Mouse (Mus musculus) heart, postnatal 14 days (tissue): ENCODE measurements at regions not wholly inside any gene's neighbourhood (a gene's known extent, or its start where the extent isn't known, plus 50 kb on each side); places are given as distances from the start of the nearest gene placed in this dataset.

Source experiments
- DNase-seq, 2 experiments: peaks; one replicate each; pipeline ENCODE4 v3.0.0; 2021 to 2022
- intact Hi-C: fragments of 180-260 bp; cut with DNase I; formaldehyde crosslinking; loops from one replicate; pipeline ENCODE4 v1.15.1; 2025

DNA sequence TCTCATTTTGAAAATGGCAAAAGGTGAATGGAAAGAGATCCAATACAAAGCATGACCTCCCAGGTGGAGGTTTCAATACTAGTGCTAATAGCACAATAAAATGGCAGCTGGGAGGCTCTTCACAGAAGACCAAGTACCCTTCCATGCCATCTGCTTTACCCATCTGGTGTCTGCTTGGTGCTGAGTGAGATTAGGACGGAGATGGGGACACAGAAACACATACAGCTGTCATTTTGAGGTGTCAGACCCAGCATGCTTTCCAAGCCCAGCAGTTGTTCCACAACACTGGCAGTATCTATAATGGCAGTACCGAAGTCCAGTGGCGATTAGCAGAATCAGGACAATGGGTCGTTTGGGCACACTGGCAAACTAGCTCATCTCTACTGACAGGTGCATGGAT lies 118.9 kb upstream of the 1700064H15Rik start:
- DNase-seq = no peak
- intact Hi-C loops = no loop called here

- no peak for DNase-seq
- intact Hi-C loops = no loop called here
Measured at GRCm38 (mm10) chr3:19751946-19752345, 123.5 kb upstream of the 1700064H15Rik start.

DNA sequence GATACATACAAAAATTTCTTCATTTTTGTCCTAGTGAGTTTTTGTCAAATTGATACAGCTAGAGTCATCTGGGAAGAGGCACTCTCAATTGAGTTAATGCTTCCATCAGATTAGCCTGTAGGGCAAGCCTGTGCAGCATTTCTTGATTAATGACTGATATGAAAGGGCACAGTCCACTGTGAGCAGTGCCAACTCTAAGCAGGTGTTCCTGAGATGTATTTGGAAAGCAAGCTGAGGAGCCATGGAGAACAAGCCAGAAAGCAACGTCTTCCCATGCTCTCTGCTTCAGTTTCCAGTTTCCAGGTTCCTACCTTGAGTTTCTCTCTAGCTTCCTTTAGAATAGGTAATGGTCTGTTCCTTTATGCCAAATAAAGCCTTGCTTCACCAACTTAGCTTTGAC lies 125.5 kb upstream of the 1700064H15Rik start:
- intact Hi-C loops = no loop called here
- no peak for DNase-seq

DNA sequence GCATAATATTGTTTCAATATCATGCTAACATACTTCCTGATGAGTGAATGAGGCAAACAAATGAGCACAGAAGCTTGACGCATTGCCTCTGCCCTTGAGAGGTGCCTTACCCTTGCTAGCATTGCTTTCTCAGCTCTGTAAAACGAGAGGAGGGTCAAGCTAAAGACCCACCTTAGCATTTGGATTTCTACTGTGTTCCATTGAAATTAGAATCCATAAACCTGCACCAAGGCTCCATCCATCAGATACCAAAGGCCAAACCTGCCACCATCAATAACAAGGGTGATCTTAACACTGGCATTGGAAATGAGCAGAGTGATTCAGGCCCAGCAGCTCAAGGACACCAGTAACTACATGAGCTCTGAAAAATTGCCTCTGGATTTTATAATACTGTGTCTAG lies 126.2 kb upstream of the 1700064H15Rik start:
- intact Hi-C loops = no loop called here
- DNase-seq = no peak

GRCm38 (mm10) chr3:19755136-19755535 lies 126.7 kb upstream of the 1700064H15Rik start:
- intact Hi-C loops = no loop called here
- DNase-seq = no peak

GRCm38 (mm10) chr3:19798543-19799106 lies 158.2 kb upstream of the Cp start:
- intact Hi-C loops = no loop called here

DNA sequence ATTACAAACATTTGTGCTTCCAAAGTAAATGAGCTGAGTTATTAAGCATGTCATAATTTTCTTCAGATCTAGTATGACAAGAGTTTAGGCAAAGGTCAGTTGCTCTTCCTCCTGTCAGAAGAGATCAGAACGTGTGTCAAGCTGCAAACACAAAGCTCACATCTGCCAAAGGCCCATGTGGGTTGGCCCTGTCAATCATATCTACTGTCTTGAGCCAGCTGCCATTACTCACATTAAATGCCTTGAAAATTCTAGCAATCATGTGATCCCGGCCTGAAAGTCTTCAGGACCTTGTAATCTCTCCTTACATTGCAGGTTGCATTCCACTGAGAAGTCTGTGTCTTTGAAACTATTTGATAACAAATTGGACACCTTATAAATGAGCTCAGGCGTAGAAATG lies 146.8 kb upstream of the Cp start:
- intact Hi-C loops = no loop called here
- DNase-seq = no peak

More at GRCm38 (mm10) chr3:19798543-19799106, 158.2 kb upstream of the Cp start:
- DNase-seq = no peak

DNA sequence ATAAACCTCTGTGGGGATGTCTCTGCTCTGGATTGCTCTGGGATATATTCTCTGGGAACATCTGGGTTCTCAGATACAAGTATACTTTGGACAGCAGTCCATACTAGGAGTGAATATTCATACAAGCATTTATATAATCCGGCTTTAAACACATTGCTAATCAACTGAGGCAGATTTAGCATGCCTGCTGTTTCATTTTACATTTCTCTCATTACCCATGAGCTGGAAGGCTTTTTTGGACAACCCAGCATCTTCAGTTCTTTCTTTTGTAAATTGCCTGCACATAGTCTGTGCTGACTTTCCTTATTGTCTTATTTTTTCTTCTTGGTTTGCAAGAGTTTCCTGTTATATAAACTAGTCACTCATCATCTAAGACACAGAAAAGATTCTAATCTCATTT lies 131.9 kb upstream of the Cp start:
- intact Hi-C loops = no loop called here
- DNase-seq = no peak

- DNase-seq = no peak
- intact Hi-C loops = no loop called here
Measured at GRCm38 (mm10) chr3:19828518-19829246, 128.2 kb upstream of the Cp start.

- intact Hi-C loops = no loop called here
- DNase-seq = no peak
Measured at GRCm38 (mm10) chr3:19829752-19830151, 127.1 kb upstream of the Cp start.

DNA sequence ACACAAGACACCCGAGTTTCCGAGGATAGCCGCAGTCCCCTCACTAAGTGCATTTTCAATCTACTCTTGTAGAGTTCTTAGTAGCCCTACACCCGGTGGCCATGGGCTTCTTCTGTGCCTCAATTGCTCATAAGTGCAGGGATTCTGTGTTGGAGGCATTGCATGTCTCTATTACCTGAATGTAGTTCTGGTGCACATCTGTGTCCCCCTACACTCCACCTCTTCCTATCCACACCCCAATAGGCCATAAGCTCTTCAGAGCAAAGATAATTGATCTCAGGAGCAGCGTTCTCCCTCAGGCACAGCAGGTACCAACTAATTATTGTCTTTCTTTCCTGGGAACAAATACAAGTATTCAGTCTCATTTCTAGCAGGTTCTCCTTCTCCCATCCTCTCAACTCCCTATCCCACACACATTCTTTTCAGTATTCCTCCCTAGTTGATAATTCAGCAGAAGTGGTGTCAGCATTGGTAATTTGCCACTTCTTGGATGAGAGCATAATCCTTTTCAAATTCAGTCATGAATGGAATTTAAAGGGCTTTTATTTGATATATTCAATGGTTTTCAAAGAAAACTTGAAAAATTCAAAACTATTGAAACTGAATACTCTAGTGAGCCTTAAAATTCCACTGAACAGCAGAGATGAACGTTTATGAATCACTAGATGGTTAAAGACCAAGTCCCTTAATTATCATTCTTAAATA lies 108.7 kb upstream of the Cp start:
- intact Hi-C loops = no loop called here
- DNase-seq = no peak

DNA sequence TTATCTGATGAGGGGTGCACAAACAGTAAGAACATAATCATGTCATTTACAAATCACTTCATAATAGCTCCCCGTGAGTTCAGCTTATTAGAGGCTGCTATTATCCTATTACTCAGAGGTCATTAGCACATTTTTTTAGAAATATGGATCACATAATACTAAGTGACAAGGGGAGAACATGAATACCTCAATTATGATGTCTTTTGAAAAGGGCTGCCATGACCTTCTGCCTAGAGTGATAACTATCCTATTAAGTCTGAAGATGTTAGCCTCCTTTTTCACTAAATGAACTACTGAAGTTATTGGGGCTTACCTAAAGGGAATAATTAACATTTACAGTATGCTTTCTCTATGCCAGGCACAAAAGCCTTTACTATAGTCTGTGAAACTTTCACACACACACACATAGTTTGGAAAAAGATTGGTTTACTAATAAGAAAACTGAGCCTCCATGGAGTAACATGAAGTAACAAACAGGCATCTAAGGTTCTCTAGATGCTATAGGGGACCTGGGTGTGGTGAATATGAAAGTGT lies 108.1 kb upstream of the Cp start:
- DNase-seq = no peak
- intact Hi-C loops = no loop called here

GRCm38 (mm10) chr3:19882623-19883022 lies 74.2 kb upstream of the Cp start:
- intact Hi-C loops = no loop called here

GRCm38 (mm10) chr3:19888405-19888804 lies 68.4 kb upstream of the Cp start:
- intact Hi-C loops = no loop called here
- DNase-seq = no peak

More at GRCm38 (mm10) chr3:19882623-19883022, 74.2 kb upstream of the Cp start:
- no peak for DNase-seq

DNA sequence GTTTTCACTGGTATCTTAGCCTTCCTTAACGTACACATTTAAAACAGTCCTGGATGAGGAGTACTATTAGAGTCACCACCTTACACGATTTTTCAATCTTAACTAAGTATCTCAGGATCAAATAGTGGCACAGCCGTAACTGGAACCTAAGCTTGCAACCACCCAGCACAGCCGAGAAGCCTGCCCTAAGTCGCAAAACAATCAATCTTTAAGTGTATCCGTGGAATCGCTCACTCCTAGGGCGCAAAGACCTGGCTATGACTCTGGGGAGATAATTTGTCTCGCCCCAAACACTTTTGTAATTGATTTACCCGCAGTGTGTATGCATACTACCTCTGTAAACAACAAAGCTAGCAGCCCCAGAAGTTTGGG lies 62.6 kb upstream of the Cp start:
- no peak for DNase-seq
- intact Hi-C loops = loop anchor here (1.0 to 10.0 kb wide), 6 partner anchors 202 to 589 kb away; partner anchors contain the start of gene 1700064H15Rik

- DNase-seq = peak; percentile 95 to 96
- intact Hi-C loops = loop anchor here (1.0 to 10.0 kb wide), 6 partner anchors 203 to 590 kb away; partner anchors contain the start of gene 1700064H15Rik
Measured at GRCm38 (mm10) chr3:19894630-19895578, 62.0 kb upstream of the Cp start.

DNA sequence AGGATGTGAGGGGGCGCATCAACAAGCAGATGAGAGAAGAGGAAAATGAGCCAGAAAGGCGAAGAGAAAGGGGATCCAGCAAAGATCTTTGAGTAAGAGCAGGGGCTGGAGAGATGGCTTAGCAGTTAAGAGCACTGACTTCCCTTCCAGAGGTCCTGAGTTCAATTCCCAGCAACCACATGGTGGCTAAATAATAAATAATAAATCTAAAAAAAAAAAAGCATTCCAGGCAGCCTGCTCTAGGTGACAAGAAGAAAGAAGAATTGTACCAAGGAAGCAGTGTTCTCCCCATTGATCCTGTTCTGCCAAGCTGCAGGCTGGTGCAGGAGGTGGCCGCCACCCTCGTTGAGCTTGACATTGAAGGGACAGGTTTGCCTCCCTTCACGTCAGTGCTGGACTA lies 61.1 kb upstream of the Cp start:
- DNase-seq = no peak
- intact Hi-C loops = loop anchor here (2.0 to 10.0 kb wide), 4 partner anchors 267 to 591 kb away; partner anchors contain the start of gene 1700064H15Rik

DNA sequence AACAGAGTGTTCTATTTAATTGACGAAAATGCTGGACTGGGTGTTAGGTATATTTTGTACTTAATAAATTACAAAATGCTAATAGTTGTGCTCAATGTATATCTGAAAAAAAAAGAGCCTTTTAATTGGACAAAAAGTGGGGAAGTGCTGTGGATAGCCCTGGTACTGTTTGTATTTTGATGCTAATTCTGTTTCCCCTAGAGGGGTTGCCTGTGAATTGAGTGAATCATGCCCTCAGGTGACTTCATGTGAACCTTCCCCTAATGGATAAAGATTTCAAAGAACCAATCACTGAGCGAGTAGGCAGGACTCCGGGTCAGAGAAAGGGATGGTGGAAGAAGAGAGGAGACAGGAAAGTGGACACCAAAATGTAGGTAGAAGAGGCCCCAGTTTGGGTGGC lies 59.7 kb upstream of the Cp start:
- intact Hi-C loops = loop anchor here (10.0 kb wide), 1 partner anchor 592 kb away; no protein-coding TSS in a partner anchor
- no peak for DNase-seq

GRCm38 (mm10) chr3:19902226-19902625 lies 54.6 kb upstream of the Cp start:
- intact Hi-C loops = loop anchor here (2.0 to 10.0 kb wide), 3 partner anchors 101 to 603 kb away; no protein-coding TSS in a partner anchor

More at GRCm38 (mm10) chr3:19902226-19902625, 54.6 kb upstream of the Cp start:
- no peak for DNase-seq
